Mouse (Mus musculus) limb, embryonic 11.5 days (tissue): ENCODE data around the gene Tmem229b. TPM values are rescaled to one million over a fixed set of nuclear protein-coding genes. Genes with fewer than 3 reads are reported as not detected.
"Not testable (repeated sequence)": the region's sequence is repeated elsewhere in the genome, so short reads cannot be mapped to it uniquely, and the experiment has no call there.

Source experiments
- ATAC-seq: fragments of 200-750 bp; cut with Nextera tagmentation; 2 replicates; pipeline ENCODE4 v1.8.0; 2017; ENCODE audit warnings: low read depth; ENCODE audit not compliant: insufficient number of reproducible peaks, low FRiP score, low TSS enrichment
- DNase-seq: peaks from one replicate; pipeline ENCODE4 v3.0.0-alpha.2; 2015; ENCODE audit warnings: low spot score
- H3K27ac ChIP-seq: fragments of 300-500 bp; sonication (generic); replicated peaks from 2 replicates; pipeline ENCODE4 v1.5.1; 2014; ENCODE audit warnings: low read depth, mild to moderate bottlenecking, low read length
- H3K27me3 ChIP-seq: fragments of 300-500 bp; sonication (generic); 2 replicates; pipeline ENCODE4 v1.6.1; 2014; ENCODE audit warnings: mild to moderate bottlenecking, low read length, mixed read lengths; ENCODE audit not compliant: control insufficient read depth, insufficient read depth
- H3K36me3 ChIP-seq: fragments of 300-500 bp; sonication (generic); 2 replicates; pipeline ENCODE4 v1.6.1; 2014; ENCODE audit warnings: mild to moderate bottlenecking, low read length, moderate library complexity, mixed read lengths; ENCODE audit not compliant: control insufficient read depth, insufficient read depth
- H3K4me1 ChIP-seq: fragments of 300-500 bp; sonication (generic); 2 replicates; pipeline ENCODE4 v1.6.1; 2014; ENCODE audit warnings: low read length, mixed read lengths; ENCODE audit not compliant: control insufficient read depth, insufficient read depth
- H3K4me2 ChIP-seq: fragments of 300-500 bp; sonication (generic); 2 replicates; pipeline ENCODE4 v1.6.1; 2014; ENCODE audit warnings: low read depth, mild to moderate bottlenecking, moderate library complexity; ENCODE audit not compliant: severe bottlenecking
- H3K4me3 ChIP-seq: fragments of 300-500 bp; sonication (generic); 2 replicates; pipeline ENCODE4 v1.5.1; 2014; ENCODE audit warnings: low read depth, low read length
- H3K9ac ChIP-seq: fragments of 300-500 bp; sonication (generic); 2 replicates; pipeline ENCODE4 v1.6.1; 2014; ENCODE audit warnings: mild to moderate bottlenecking, low read length
- H3K9me3 ChIP-seq: fragments of 300-500 bp; sonication (generic); 2 replicates; pipeline ENCODE4 v1.6.1; 2016; ENCODE audit warnings: low read length; ENCODE audit not compliant: control insufficient read depth
- WGBS: fragments of 180-500 bp; shearing (Covaris S2); extraction: QIAGEN DNeasy Blood & Tissue Kit; methylation state at CpG from one replicate; pipeline ENCODE4 v1.1.7; 2014; 5-methylcytosine and 5-hydroxymethylcytosine counted together
- polyA plus RNA-seq: library from polyadenylated mRNA; unstranded; fragments of >200 nt; fragmentation: Nextera tagmentation; extraction: Ambion mirVana; gene quantifications from 2 replicates; pipeline ENCODE4 v1.2.1, GENCODE M21; 2014

Tmem229b gene
- polyA plus RNA-seq, 1 experiment from 2014 or later, result 1.8 TPM

DNA sequence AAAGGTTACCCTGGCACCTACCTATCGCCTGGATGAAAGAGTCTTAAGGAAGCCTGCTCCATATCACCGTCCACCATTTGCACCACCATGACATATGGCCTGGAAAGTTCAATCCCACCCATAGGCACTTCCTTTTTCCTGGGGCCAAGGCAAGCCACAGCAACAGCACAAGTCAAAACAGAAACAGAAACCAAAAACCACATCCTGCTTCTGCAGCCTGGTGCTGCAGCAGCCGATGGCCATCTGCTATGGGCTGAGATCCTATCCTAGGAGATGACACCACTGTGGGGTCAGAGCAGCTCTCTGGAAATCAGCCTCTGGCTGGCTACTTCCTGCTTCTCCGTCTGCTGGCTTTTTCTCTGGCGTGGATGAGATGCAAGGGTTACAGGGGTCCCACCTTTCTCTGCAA, 26.7 kb downstream of the Tmem229b start:
- H3K4me2 ChIP-seq, result no peak overlapping the region
- no peaks in the 10 kb centered on the region for H3K4me1 ChIP-seq
- no peaks in the 10 kb centered on the region for H3K9me3 ChIP-seq
- H3K27ac ChIP-seq, result no peak overlapping the region
- no peak overlapping the region for H3K4me3 ChIP-seq
- ATAC-seq, result no peak
- no peaks in the 10 kb centered on the region for H3K36me3 ChIP-seq
- H3K27me3 ChIP-seq, result no peaks in the 10 kb centered on the region
- no peak for DNase-seq
- WGBS, result 75% methylated on average over 5 of the region's 5 CpGs
- no peak overlapping the region for H3K9ac ChIP-seq

DNA sequence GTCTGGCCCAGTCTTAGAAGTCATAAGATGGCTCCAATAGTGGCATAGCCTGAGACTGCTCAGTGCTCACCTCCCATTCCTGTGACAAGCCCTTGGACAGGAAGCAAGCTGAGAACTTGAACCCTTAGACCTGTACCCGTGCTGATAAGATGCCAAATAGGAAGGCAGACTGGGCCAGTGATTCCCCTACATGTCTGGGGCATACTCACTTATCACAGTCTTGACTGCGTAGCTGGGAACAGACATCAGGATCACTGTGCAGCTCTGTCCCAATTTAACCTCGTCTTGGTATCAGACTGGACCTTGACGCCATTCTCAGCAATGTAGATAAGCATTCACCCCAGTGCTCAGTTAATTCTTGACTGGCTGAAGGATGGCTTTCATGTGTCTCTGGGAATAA, 29.9 kb downstream of the Tmem229b start:
- no peaks in the 10 kb centered on the region for H3K9me3 ChIP-seq
- H3K9ac ChIP-seq, result no peak overlapping the region
- no peaks in the 10 kb centered on the region for H3K4me1 ChIP-seq
- H3K4me2 ChIP-seq, result no peak overlapping the region
- H3K27ac ChIP-seq, result no peak overlapping the region
- H3K27me3 ChIP-seq, result no peaks in the 10 kb centered on the region
- no peaks in the 10 kb centered on the region for H3K36me3 ChIP-seq
- H3K4me3 ChIP-seq, result no peak overlapping the region
- WGBS, result 87% methylated on average over 4 of the region's 4 CpGs
- ATAC-seq, result no peak
- DNase-seq, result no peak

DNA sequence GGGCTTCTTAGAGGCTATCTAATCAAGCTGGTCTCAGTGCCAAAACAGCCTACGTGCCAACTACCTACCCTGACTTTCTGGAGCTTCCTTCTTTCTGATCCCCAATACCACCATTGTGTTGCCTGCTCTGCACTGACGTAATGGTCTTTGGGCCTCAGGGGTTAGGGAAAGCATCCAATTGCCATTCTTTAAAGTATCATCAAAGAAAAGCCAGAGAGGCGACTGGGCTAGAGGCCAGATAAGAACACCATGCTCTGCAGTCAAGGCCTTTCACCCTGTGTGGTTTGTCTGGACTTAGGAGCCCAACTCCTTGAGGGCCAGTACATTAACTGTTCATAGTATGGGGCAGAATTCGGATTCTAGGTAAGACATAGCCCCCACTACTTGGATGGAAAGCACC, 30.3 kb downstream of the Tmem229b start:
- Histone ChIP-seq H3K27me3 (no peaks in the 10 kb centered on the region), H3K9ac (no peak overlapping the region), H3K4me2 (no peak overlapping the region), H3K27ac (no peak overlapping the region), H3K4me1 (no peaks in the 10 kb centered on the region), H3K36me3 (no peaks in the 10 kb centered on the region), H3K9me3 (no peaks in the 10 kb centered on the region), H3K4me3 (no peak overlapping the region)
- WGBS, result 77% methylated on average over 4 of the region's 4 CpGs
- DNase-seq (no peak), ATAC-seq (no peak)

DNA sequence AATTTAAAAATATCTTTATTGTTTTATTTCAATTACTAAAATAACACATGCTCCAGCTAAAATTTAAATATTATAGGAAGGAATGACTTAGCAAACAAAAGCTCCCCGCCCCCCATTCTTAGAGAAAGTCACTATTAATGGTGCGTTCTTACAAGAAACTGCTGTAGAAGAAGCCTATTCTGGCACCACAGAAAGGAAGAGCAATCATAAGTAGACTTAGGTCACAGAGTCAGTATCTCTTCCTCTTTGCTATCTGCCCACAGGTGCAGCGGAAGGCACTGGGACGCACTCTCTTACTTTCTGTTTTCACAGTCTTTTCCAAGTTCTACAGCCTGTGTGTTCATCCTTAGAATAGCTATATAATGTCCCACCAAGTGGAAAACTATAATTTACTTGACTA, 31.6 kb downstream of the Tmem229b start:
- Histone ChIP-seq H3K27me3 (no peaks in the 10 kb centered on the region), H3K9ac (no peak overlapping the region), H3K4me2 (no peak overlapping the region), H3K4me3 (no peak overlapping the region), H3K4me1 (no peaks in the 10 kb centered on the region), H3K27ac (no peak overlapping the region), H3K36me3 (no peaks in the 10 kb centered on the region), H3K9me3 (no peaks in the 10 kb centered on the region)
- ATAC-seq (no peak), DNase-seq (no peak)
- WGBS, result 92% methylated on average over 4 of the region's 4 CpGs

DNA sequence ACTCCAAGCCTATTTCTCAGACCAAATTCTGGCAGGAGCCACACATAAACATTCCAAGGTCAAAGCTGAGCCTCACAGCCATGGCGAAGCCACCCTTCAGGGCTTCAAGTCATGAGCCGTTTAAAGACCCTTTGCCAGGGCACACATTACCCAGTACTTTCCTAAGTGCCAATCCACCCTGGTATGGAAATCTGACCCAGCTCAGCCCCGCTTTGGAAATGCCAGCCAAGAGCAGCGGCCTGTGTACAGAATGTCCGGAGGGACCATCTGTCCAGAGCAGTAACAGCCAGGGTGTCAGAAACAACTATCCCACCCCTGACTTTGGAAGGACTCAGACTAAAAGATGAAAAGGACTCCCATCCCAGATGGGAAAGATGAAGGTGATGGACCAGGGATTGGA, 32.7 kb downstream of the Tmem229b start:
- H3K36me3 ChIP-seq, result no peaks in the 10 kb centered on the region
- H3K4me1 ChIP-seq, result no peaks in the 10 kb centered on the region
- H3K27me3 ChIP-seq, result no peaks in the 10 kb centered on the region
- no peak overlapping the region for H3K9ac ChIP-seq
- no peaks in the 10 kb centered on the region for H3K9me3 ChIP-seq
- ATAC-seq, result no peak
- H3K4me2 ChIP-seq, result no peak overlapping the region
- no peak overlapping the region for H3K27ac ChIP-seq
- H3K4me3 ChIP-seq, result no peak overlapping the region
- DNase-seq, result no peak
- whole genome bisulfite sequencing, result 93% methylated on average over 5 of the region's 5 CpGs

DNA sequence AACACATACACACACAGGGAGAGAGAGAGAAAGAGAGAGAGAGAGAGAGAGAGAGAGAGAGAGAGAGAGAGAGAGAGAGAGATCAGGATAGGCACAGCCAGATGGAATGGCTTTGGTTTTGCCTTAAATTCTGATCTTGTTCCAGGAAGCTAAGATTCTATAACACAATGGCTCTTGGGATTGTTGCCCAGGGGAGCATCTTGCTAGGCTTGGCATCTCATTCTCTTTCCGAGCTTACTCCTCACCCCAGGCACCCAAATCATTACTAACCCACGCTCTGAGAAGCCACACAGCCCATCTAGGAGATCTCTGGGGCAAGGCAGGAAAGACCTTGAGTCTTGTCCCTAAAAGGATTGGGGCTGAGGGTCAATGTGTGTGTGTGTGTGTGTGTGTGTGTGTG, 33.6 kb downstream of the Tmem229b start:
- Histone ChIP-seq H3K36me3 (no peaks in the 10 kb centered on the region), H3K4me3 (no peak overlapping the region), H3K9ac (no peak overlapping the region), H3K9me3 (no peaks in the 10 kb centered on the region), H3K27ac (no peak overlapping the region), H3K4me2 (no peak overlapping the region), H3K27me3 (no peaks in the 10 kb centered on the region), H3K4me1 (no peaks in the 10 kb centered on the region)
- 77% methylated on average over 2 of the region's 2 CpGs for WGBS
- DNase-seq (no peak), ATAC-seq (no peak)

DNA sequence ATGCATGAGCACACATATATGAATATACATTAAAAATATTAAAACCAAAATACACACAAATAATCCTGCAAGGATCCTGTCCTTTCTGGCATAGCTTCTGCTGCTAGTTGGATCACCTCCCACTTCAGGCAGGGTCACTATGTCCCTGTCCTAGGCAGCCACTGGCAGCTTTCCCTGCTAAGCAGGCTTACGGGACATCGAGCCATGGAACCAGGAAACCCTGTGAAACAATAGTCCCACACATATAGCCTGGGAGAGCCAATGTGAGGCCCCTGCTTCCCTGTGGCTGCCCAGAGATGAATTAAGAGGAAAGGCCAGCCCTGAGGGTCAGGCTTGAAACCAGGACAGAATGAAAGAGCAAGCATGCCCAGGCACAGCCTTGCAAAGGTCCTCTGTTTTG, 35.8 kb downstream of the Tmem229b start:
- 69% methylated on average over 2 of the region's 2 CpGs for WGBS
- H3K9ac ChIP-seq, result no peak overlapping the region

DNA sequence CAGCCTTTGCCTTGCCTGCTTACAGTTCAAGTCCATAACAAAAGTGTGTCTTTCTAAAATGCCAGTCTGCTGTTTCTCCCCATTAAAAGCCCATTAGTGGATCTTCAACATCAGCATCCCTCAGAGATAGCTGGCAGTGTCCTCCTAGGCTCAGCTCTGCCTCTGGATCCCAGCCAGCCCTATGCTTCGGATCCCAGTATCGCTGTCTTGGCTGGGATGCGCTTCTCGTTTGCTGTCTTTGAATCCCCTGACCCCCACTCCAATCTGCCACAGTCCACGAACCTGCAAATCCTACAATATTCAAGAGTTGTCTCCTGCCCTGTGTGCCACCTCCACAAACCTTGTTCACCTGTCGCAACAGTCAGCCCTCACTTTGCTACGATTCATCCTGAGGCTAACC, 36.7 kb downstream of the Tmem229b start:
- H3K4me1 ChIP-seq, result no peaks in the 10 kb centered on the region
- H3K4me2 ChIP-seq, result no peak overlapping the region
- no peak for DNase-seq
- WGBS, result 88% methylated on average over 7 of the region's 7 CpGs
- H3K27ac ChIP-seq, result no peak overlapping the region
- no peak overlapping the region for H3K4me3 ChIP-seq
- H3K9ac ChIP-seq, result no peak overlapping the region
- no peaks in the 10 kb centered on the region for H3K9me3 ChIP-seq
- no peaks in the 10 kb centered on the region for H3K36me3 ChIP-seq
- ATAC-seq, result no peak
- H3K27me3 ChIP-seq, result no peaks in the 10 kb centered on the region

More for the DNA sequence above, 35.8 kb downstream of the Tmem229b start:
- ATAC-seq (no peak), DNase-seq (no peak)
- Histone ChIP-seq H3K27ac (no peak overlapping the region), H3K27me3 (no peaks in the 10 kb centered on the region), H3K4me2 (no peak overlapping the region), H3K4me3 (no peak overlapping the region), H3K9me3 (no peaks in the 10 kb centered on the region), H3K4me1 (no peaks in the 10 kb centered on the region), H3K36me3 (no peaks in the 10 kb centered on the region)

DNA sequence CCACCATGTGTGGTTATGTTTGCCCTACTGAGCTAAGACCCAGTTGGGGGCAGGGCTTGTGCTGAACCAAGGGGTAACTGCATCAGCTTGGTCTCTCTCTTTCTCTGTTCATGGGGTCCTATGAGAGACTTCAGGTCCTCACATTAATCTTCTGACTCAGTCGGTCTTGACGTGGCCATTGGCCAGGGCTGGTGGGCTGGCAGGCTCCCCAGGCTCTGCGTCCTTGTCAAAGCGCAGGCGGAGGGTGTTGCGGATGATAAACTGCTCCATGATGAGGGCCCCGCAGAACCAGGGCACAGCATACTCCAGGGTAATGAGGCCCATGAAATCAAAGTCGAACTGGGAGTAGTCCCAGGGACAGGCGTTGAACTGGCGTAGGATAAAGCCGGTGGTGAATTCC, 42.9 kb downstream of the Tmem229b start:
- not testable (repeated sequence) for H3K4me2 ChIP-seq, H3K27me3 ChIP-seq, ATAC-seq, H3K9ac ChIP-seq, H3K4me1 ChIP-seq, H3K27ac ChIP-seq, H3K4me3 ChIP-seq, H3K9me3 ChIP-seq, DNase-seq, H3K36me3 ChIP-seq
- 84% methylated on average over 11 of the region's 11 CpGs for WGBS
